In the genomic region with DNA sequence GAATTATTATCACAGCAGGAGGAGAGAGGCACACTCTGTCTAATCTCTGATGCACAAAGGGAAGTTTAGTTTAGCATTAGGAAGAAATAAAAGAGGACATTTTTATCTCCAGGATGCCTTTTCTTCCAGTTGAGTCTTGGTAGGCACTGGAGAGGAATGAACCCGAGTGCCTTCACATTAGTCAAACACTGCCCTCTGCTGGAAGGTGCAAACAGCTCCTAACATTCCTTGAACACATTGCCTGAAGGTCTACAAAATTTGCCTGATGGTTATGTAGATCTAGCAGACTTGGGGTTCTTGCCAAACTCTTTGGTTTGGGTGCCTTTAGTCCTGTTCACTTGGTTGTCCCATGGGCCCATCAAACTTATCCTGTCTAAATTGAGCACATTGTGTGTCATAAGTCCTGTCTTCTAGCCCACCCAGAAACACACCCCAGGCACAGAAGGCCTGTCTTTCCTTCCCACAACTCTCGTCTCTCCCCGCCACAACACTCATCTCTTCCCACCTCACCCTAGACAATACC, we compare ENCODE assay signal across 9 mouse cellular contexts.
DNase-seq lines count a peak whose midpoint lies in the region; ATAC-seq and TF ChIP-seq lines count a peak whose summit lies in the region.
"Had no signal": no experiment of that assay in that cellular context is flagged by ENCODE, and none has a peak within 500 bp of the region (broad histone marks: within the 10 kb centered on the region; RNA-seq: fewer than 3 reads in every experiment).

No protein-coding gene starts in this region.

- H3K4me1 ChIP-seq in heart, embryonic 12.5 days (replicated peaks) = peaks cover 8% of the 10 kb centered on the region
- no peaks in the 10 kb centered on the region for H3K4me1 ChIP-seq in bone marrow, adult 2 months (ENCODE audit: control insufficient read depth, insufficient read depth, low read length)
- no peaks in the 10 kb centered on the region for H3K4me1 ChIP-seq in liver, embryonic 14.5 days (replicated peaks; ENCODE audit: control insufficient read depth in 2 of 2, insufficient read depth in 2 of 2, low read length in 1 of 2)
- no peaks in the 10 kb centered on the region for H3K4me1 ChIP-seq in midbrain, embryonic 11.5 days (ENCODE audit: control insufficient read depth, insufficient read depth, low read length)
- no peaks in the 10 kb centered on the region for H3K4me1 ChIP-seq in intestine, embryonic 15.5 days (replicated peaks)
- H3K4me1 ChIP-seq: embryonic facial prominence, embryonic 12.5 days had no signal

- H3K36me3 ChIP-seq in heart, embryonic 12.5 days = no peaks in the 10 kb centered on the region
- H3K36me3 ChIP-seq in liver, embryonic 14.5 days (replicated peaks; ENCODE audit: control insufficient read depth, insufficient read depth, low read depth) = no peaks in the 10 kb centered on the region
- H3K36me3 ChIP-seq in midbrain, embryonic 11.5 days (ENCODE audit: control insufficient read depth, insufficient read depth, low read length) = no peaks in the 10 kb centered on the region
- H3K36me3 ChIP-seq in intestine, embryonic 15.5 days = no peaks in the 10 kb centered on the region
- H3K36me3 ChIP-seq: embryonic facial prominence, embryonic 12.5 days had no signal

- H3K27ac ChIP-seq in heart, embryonic 12.5 days (ENCODE audit: poor library complexity, severe bottlenecking) = no peak overlapping the region
- H3K27ac ChIP-seq in bone marrow, adult 2 months (ENCODE audit: control insufficient read depth, insufficient read depth, low read depth, low read length, poor library complexity) = no peak overlapping the region
- H3K27ac ChIP-seq in liver, embryonic 14.5 days = no peak overlapping the region
- no peak overlapping the region for H3K27ac ChIP-seq in midbrain, embryonic 11.5 days (ENCODE audit: low read depth, low read length)
- no peak overlapping the region for H3K27ac ChIP-seq in intestine, embryonic 15.5 days
- H3K27ac ChIP-seq: embryonic facial prominence, embryonic 12.5 days had no signal

- peak; percentile 58 for TF ChIP-seq CTCF in bone marrow, adult 2 months (IDR thresholded peaks at IDR 0.05; ENCODE audit: control insufficient read depth, insufficient read depth, low read length)
- TF ChIP-seq CTCF in liver, embryonic 14.5 days (IDR thresholded peaks at IDR 0.05; ENCODE audit: low read depth) = peak; percentile 57

- H3K4me2 ChIP-seq in heart, embryonic 12.5 days = no peak overlapping the region
- H3K4me2 ChIP-seq in liver, embryonic 14.5 days (ENCODE audit: low read depth) = no peak overlapping the region
- H3K4me2 ChIP-seq in midbrain, embryonic 11.5 days = no peak overlapping the region
- no peak overlapping the region for H3K4me2 ChIP-seq in intestine, embryonic 15.5 days (replicated peaks)
- H3K4me2 ChIP-seq: embryonic facial prominence, embryonic 12.5 days had no signal

- H3K4me3 ChIP-seq in heart, embryonic 12.5 days = no peak overlapping the region
- H3K4me3 ChIP-seq in bone marrow, adult 2 months (replicated peaks; ENCODE audit: control insufficient read depth, low read depth, low read length) = no peak overlapping the region
- no peak overlapping the region for H3K4me3 ChIP-seq in liver, embryonic 14.5 days (ENCODE audit: insufficient read depth in 1 of 2, low read depth in 2 of 2, low read length in 2 of 2)
- H3K4me3 ChIP-seq in midbrain, embryonic 11.5 days (ENCODE audit: low read depth, low read length) = no peak overlapping the region
- no peak overlapping the region for H3K4me3 ChIP-seq in intestine, embryonic 15.5 days (replicated peaks)
- H3K4me3 ChIP-seq: embryonic facial prominence, embryonic 12.5 days had no signal

- 54% methylated on average over 3 of the region's 3 CpGs for WGBS in heart, embryonic 12.5 days
- 52% methylated on average over 3 of the region's 3 CpGs for WGBS in bone marrow, adult 2 months
- 46% methylated on average over 3 of the region's 3 CpGs for WGBS in liver, embryonic 14.5 days (ENCODE audit: insufficient replicate concordance)
- 77% methylated on average over 2 of the region's 3 CpGs for WGBS in midbrain, embryonic 11.5 days
- WGBS in intestine, embryonic 15.5 days = 77% methylated on average over 3 of the region's 3 CpGs

- peak; percentile 52 for DNase-seq in heart, adult 8-10 months (ENCODE audit: low spot score)
- peak; percentile 67 for DNase-seq in ES-CJ7 (ENCODE audit: low read depth, low spot score)
- peak in 1 of 3 experiments; percentile 11 for DNase-seq in liver, embryonic 14.5 days (ENCODE audit: low read depth in 3 of 3, low spot score in 3 of 3)
- DNase-seq in yolk sac, embryonic 10.5 days (ENCODE audit: low spot score) = peak; percentile 22
- DNase-seq in midbrain, embryonic 11.5 days (ENCODE audit: low spot score, missing footprints) = no peak

- no peak overlapping the region for H3K9ac ChIP-seq in heart, embryonic 12.5 days
- no peak overlapping the region for H3K9ac ChIP-seq in liver, embryonic 14.5 days (replicated peaks)
- H3K9ac ChIP-seq in midbrain, embryonic 11.5 days (ENCODE audit: low read length) = no peak overlapping the region
- no peak overlapping the region for H3K9ac ChIP-seq in intestine, embryonic 15.5 days
- H3K9ac ChIP-seq: embryonic facial prominence, embryonic 12.5 days had no signal

- no peak for TF ChIP-seq EP300 in liver, embryonic 14.5 days (IDR thresholded peaks at IDR 0.05; ENCODE audit: low read depth)

- no peak for TF ChIP-seq POLR2A in bone marrow, adult 2 months (IDR thresholded peaks at IDR 0.05; ENCODE audit: borderline replicate concordance, control insufficient read depth, low read depth, low read length)

- no peak for ATAC-seq in heart, embryonic 12.5 days (ENCODE audit: insufficient number of reproducible peaks, low FRiP score)
- ATAC-seq in liver, embryonic 14.5 days (ENCODE audit: insufficient read depth) = no peak
- ATAC-seq in midbrain, embryonic 11.5 days (ENCODE audit: low FRiP score) = no peak
- ATAC-seq in intestine, embryonic 15.5 days = no peak

- H3K9me3 ChIP-seq in heart, embryonic 12.5 days (replicated peaks) = 0 out of 2 replicates have a peak, but pooled peaks cover 6% of the 10 kb centered on the region
- no peaks in the 10 kb centered on the region for H3K9me3 ChIP-seq in liver, embryonic 14.5 days (ENCODE audit: control insufficient read depth, low read length)
- no peaks in the 10 kb centered on the region for H3K9me3 ChIP-seq in midbrain, embryonic 11.5 days (ENCODE audit: control insufficient read depth, low read length)
- H3K9me3 ChIP-seq in intestine, embryonic 15.5 days = no peaks in the 10 kb centered on the region
- H3K9me3 ChIP-seq: embryonic facial prominence, embryonic 12.5 days had no signal

- H3K27me3 ChIP-seq in heart, embryonic 12.5 days (replicated peaks) = no peaks in the 10 kb centered on the region
- no peaks in the 10 kb centered on the region for H3K27me3 ChIP-seq in liver, embryonic 14.5 days (ENCODE audit: control insufficient read depth, insufficient read depth, low read length)
- no peaks in the 10 kb centered on the region for H3K27me3 ChIP-seq in midbrain, embryonic 11.5 days (ENCODE audit: control insufficient read depth, insufficient read depth, low read length)
- no peaks in the 10 kb centered on the region for H3K27me3 ChIP-seq in intestine, embryonic 15.5 days (replicated peaks)
- H3K27me3 ChIP-seq: embryonic facial prominence, embryonic 12.5 days had no signal
